Mouse (Mus musculus): ENCODE data around the gene Angptl3. TPM values are rescaled to one million over a fixed set of nuclear protein-coding genes. Genes with fewer than 3 reads are reported as not detected.
A peak's percentile ranks its signal among the peaks of the same experiment; 100 is the strongest.

Angptl3 gene
- total and polyA plus RNA-seq, 3 experiments, result not detected

- in situ Hi-C loops (cut with MboI; ENCODE audit: low pct_ligation_motif_present, low pct_unique_long_range_greater_than_20kb, low sequenced_read_pairs), result no loop called here
- Histone ChIP-seq H3K36me3 (replicated peaks in 1 of 2; ENCODE audit: control insufficient read depth in 1 of 2, insufficient read depth in 1 of 2, low read length in 1 of 2) (no peaks in the 10 kb centered on the region), H3K4me1 (ENCODE audit: control insufficient read depth in 1 of 2, insufficient read depth in 2 of 2) (no peaks in the 10 kb centered on the region), H3K27ac (ENCODE audit: insufficient read depth, low read depth) (no peak overlapping the region), H3K4me3 (replicated peaks in 1 of 3; ENCODE audit: low read depth in 2 of 3, low read length in 2 of 3, poor library complexity in 1 of 3) (no peak overlapping the region), H3K27me3 (replicated peaks) (no peaks in the 10 kb centered on the region), H3K79me2 (replicated peaks; ENCODE audit: control insufficient read depth, extremely low read depth, insufficient read depth, poor library complexity, severe bottlenecking) (no peaks in the 10 kb centered on the region), H3K9me3 (replicated peaks; ENCODE audit: low read length) (no peaks in the 10 kb centered on the region), H3K4me2 (ENCODE audit: insufficient read depth, low read depth, poor library complexity, severe bottlenecking) (no peak overlapping the region), H3K9ac (ENCODE audit: insufficient read depth, low read depth) (no peak overlapping the region)
- dilution Hi-C loops (cut with MboI; ENCODE audit: extremely low pct_ligation_motif_present, extremely low pct_unique_long_range_greater_than_20kb, low sequenced_read_pairs), result no loop called here
- DNase-seq (ENCODE audit: extremely low read depth), result no peak
- TF ChIP-seq CTCF (conservative IDR thresholded peaks at IDR 0.05 in 1 of 2, IDR thresholded peaks at IDR 0.05 in 1 of 2; ENCODE audit: low read depth in 2 of 2, low read length in 2 of 2) (no peak), MYC (IDR thresholded peaks at IDR 0.05; ENCODE audit: low read depth, low read length) (no peak), SIN3A (IDR thresholded peaks at IDR 0.05; ENCODE audit: low read length) (no peak), USF2 (conservative IDR thresholded peaks at IDR 0.05; ENCODE audit: low read depth, low read length) (no peak), RCOR1 (conservative IDR thresholded peaks at IDR 0.05; ENCODE audit: low read depth, low read length) (no peak), CHD2 (IDR thresholded peaks at IDR 0.05; ENCODE audit: low read length) (no peak), ZC3H11A (IDR thresholded peaks at IDR 0.05; ENCODE audit: low read depth, low read length) (no peak)
Observed at GRCm38 (mm10) chr4:98993491-98993890, 37.3 kb upstream of the Angptl3 start.

- Histone ChIP-seq H3K36me3 (replicated peaks in 1 of 2; ENCODE audit: control insufficient read depth in 1 of 2, insufficient read depth in 1 of 2, low read length in 1 of 2) (no peaks in the 10 kb centered on the region), H3K4me2 (ENCODE audit: insufficient read depth, low read depth, poor library complexity, severe bottlenecking) (peak overlapping the region; percentile 65), H3K27me3 (replicated peaks) (no peaks in the 10 kb centered on the region), H3K27ac (ENCODE audit: insufficient read depth, low read depth) (peak overlapping the region; percentile 65; the same call in 1 of the 2 replicates), H3K4me1 (ENCODE audit: control insufficient read depth in 1 of 2, insufficient read depth in 2 of 2) (peaks cover 5 to 17% of the 10 kb centered on the region in 2 experiments; a peak in 3 of 4 replicates), H3K79me2 (replicated peaks; ENCODE audit: control insufficient read depth, extremely low read depth, insufficient read depth, poor library complexity, severe bottlenecking) (no peaks in the 10 kb centered on the region), H3K9ac (ENCODE audit: insufficient read depth, low read depth) (peak overlapping the region; percentile 59), H3K4me3 (replicated peaks in 1 of 3; ENCODE audit: low read depth in 2 of 3, low read length in 2 of 3, poor library complexity in 1 of 3) (no peak overlapping the region), H3K9me3 (replicated peaks; ENCODE audit: low read length) (no peaks in the 10 kb centered on the region)
- TF ChIP-seq GABPA (IDR thresholded peaks at IDR 0.05; ENCODE audit: insufficient replicate concordance, low read depth, low read length) (no peak), MYC (IDR thresholded peaks at IDR 0.05; ENCODE audit: low read depth, low read length) (no peak), NELFE (IDR thresholded peaks at IDR 0.05; ENCODE audit: low read depth, low read length) (no peak), MAZ (IDR thresholded peaks at IDR 0.05; ENCODE audit: low read depth, low read length) (no peak), POLR2AphosphoS2 (IDR thresholded peaks at IDR 0.05; ENCODE audit: low read depth, low read length) (no peak), ZMIZ1 (IDR thresholded peaks at IDR 0.05; ENCODE audit: low read depth, low read length) (no peak)
- peak; percentile 2 for DNase-seq (ENCODE audit: extremely low read depth)
- in situ Hi-C loops (cut with MboI; ENCODE audit: low pct_ligation_motif_present, low pct_unique_long_range_greater_than_20kb, low sequenced_read_pairs) (no loop called here), dilution Hi-C loops (cut with MboI; ENCODE audit: extremely low pct_ligation_motif_present, extremely low pct_unique_long_range_greater_than_20kb, low sequenced_read_pairs) (no loop called here)
Observed at GRCm38 (mm10) chr4:99005574-99005973, 25.2 kb upstream of the Angptl3 start.

DNA sequence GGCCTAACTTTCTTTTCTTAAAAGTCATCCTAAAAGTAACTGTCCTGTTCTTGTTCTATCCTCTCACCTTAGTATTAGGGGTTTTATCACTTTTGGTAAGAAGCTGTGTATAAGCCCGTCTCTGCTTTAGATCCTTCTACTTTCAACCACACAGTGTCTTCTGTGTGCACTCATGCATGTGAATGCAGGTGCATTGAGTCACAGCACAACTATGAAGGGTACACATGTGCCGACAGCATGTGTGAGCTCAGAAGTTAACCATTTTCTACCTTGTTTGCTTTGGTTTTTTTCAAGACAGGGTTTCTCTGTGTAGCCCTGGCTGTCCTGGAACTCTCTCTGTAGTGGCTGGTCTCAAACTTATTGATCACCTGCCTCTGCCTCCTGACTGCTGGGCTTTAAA lies 24.4 kb upstream of the Angptl3 start:
- H3K36me3 ChIP-seq (replicated peaks in 1 of 2; ENCODE audit: control insufficient read depth in 1 of 2, insufficient read depth in 1 of 2, low read length in 1 of 2), result no peaks in the 10 kb centered on the region

More for the DNA sequence above, 24.4 kb upstream of the Angptl3 start:
- dilution Hi-C loops (cut with MboI; ENCODE audit: extremely low pct_ligation_motif_present, extremely low pct_unique_long_range_greater_than_20kb, low sequenced_read_pairs) (no loop called here), in situ Hi-C loops (cut with MboI; ENCODE audit: low pct_ligation_motif_present, low pct_unique_long_range_greater_than_20kb, low sequenced_read_pairs) (no loop called here)
- Histone ChIP-seq H3K4me3 (replicated peaks in 1 of 3; ENCODE audit: low read depth in 2 of 3, low read length in 2 of 3, poor library complexity in 1 of 3) (no peak overlapping the region), H3K9me3 (replicated peaks; ENCODE audit: low read length) (no peaks in the 10 kb centered on the region), H3K79me2 (replicated peaks; ENCODE audit: control insufficient read depth, extremely low read depth, insufficient read depth, poor library complexity, severe bottlenecking) (no peaks in the 10 kb centered on the region), H3K4me2 (ENCODE audit: insufficient read depth, low read depth, poor library complexity, severe bottlenecking) (no peak overlapping the region), H3K27ac (ENCODE audit: insufficient read depth, low read depth) (no peak overlapping the region), H3K4me1 (ENCODE audit: control insufficient read depth in 1 of 2, insufficient read depth in 2 of 2) (peaks cover 5 to 17% of the 10 kb centered on the region in 2 experiments; a peak in 3 of 4 replicates), H3K9ac (ENCODE audit: insufficient read depth, low read depth) (no peak overlapping the region), H3K27me3 (replicated peaks) (no peaks in the 10 kb centered on the region)
- peak; percentile 48 for DNase-seq (ENCODE audit: extremely low read depth)
- TF ChIP-seq EP300 (IDR thresholded peaks at IDR 0.05; ENCODE audit: low read length) (peak; percentile 45), GABPA (IDR thresholded peaks at IDR 0.05; ENCODE audit: insufficient replicate concordance, low read depth, low read length) (no peak), MYC (IDR thresholded peaks at IDR 0.05; ENCODE audit: low read depth, low read length) (peak; percentile 63), ETS1 (conservative IDR thresholded peaks at IDR 0.05; ENCODE audit: low read depth, low read length) (peak; percentile 23; the same call in 1 of the 2 replicates), RCOR1 (conservative IDR thresholded peaks at IDR 0.05; ENCODE audit: low read depth, low read length) (no peak), TCF12 (IDR thresholded peaks at IDR 0.05; ENCODE audit: low read depth, low read length) (peak; percentile 53; the same call in 1 of the 2 replicates), BHLHE40 (IDR thresholded peaks at IDR 0.05; ENCODE audit: low read depth, low read length) (peak; percentile 91), IRF4 (IDR thresholded peaks at IDR 0.05; ENCODE audit: low read depth, low read length) (0 out of 2 replicates have a peak, but pooled peaks have one; percentile 22), MAX (IDR thresholded peaks at IDR 0.05; ENCODE audit: low read length) (0 out of 2 replicates have a peak, but pooled peaks have one; percentile 52), ZNF384 (IDR thresholded peaks at IDR 0.05; ENCODE audit: low read depth, low read length) (peak; percentile 25; the same call in 1 of the 2 replicates), KAT2A (IDR thresholded peaks at IDR 0.05; ENCODE audit: insufficient replicate concordance, low read length) (no peak)

All from CH12.LX (cell line).